Mouse (Mus musculus) stomach, embryonic 14.5 days (tissue): ENCODE measurements at regions not wholly inside any gene's neighbourhood (a gene's known extent, or its start where the extent isn't known, plus 50 kb on each side); places are given as distances from the start of the nearest gene placed in this dataset.

ENCODE experiments used
- ATAC-seq: fragments of 200-750 bp; cut with Nextera tagmentation; 2 replicates; pipeline ENCODE4 v1.8.0; 2017; ENCODE audit warnings: low read depth, moderate TSS enrichment; ENCODE audit not compliant: insufficient number of reproducible peaks, insufficient read depth, low FRiP score
- H3K27ac ChIP-seq: fragments of 300-500 bp; sonication (generic); 2 replicates; pipeline ENCODE4 v1.5.1; 2014; ENCODE audit warnings: mild to moderate bottlenecking, low read length, moderate library complexity, mixed read lengths
- H3K27me3 ChIP-seq: fragments of 300-500 bp; sonication (generic); 2 replicates; pipeline ENCODE4 v1.6.1; 2014; ENCODE audit warnings: low read length, control low read depth, mixed read lengths; ENCODE audit not compliant: control insufficient read depth, insufficient read depth
- H3K36me3 ChIP-seq: fragments of 300-500 bp; sonication (generic); 2 replicates; pipeline ENCODE4 v1.6.1; 2014; ENCODE audit warnings: mild to moderate bottlenecking, control low read depth, low read length, moderate library complexity, mixed read lengths; ENCODE audit not compliant: control insufficient read depth, insufficient read depth
- H3K4me1 ChIP-seq: fragments of 300-500 bp; sonication (generic); 2 replicates; pipeline ENCODE4 v1.6.1; 2014; ENCODE audit warnings: low read length, control low read depth, mixed read lengths; ENCODE audit not compliant: control insufficient read depth, insufficient read depth
- H3K4me2 ChIP-seq: fragments of 300-500 bp; sonication (generic); replicated peaks from 2 replicates; pipeline ENCODE4 v1.6.1; 2014; ENCODE audit warnings: low read depth, low read length, control low read depth
- H3K4me3 ChIP-seq: fragments of 300-500 bp; sonication (generic); 2 replicates; pipeline ENCODE4 v1.5.1; 2014; ENCODE audit warnings: low read depth, low read length, control low read depth
- H3K9ac ChIP-seq: fragments of 300-500 bp; sonication (generic); replicated peaks from 2 replicates; pipeline ENCODE4 v1.6.1; 2014; ENCODE audit warnings: low read depth, mild to moderate bottlenecking, control low read depth, low read length, moderate library complexity, mixed read lengths
- H3K9me3 ChIP-seq: fragments of 300-500 bp; sonication (generic); 2 replicates; pipeline ENCODE4 v1.6.1; 2016; ENCODE audit warnings: low read depth, low read length, control low read depth; ENCODE audit not compliant: control insufficient read depth
- WGBS: fragments of 180-500 bp; shearing (Covaris S2); extraction: QIAGEN DNeasy Blood & Tissue Kit; methylation state at CpG from one replicate; pipeline ENCODE4 v1.1.7; 2014; 5-methylcytosine and 5-hydroxymethylcytosine counted together

DNA sequence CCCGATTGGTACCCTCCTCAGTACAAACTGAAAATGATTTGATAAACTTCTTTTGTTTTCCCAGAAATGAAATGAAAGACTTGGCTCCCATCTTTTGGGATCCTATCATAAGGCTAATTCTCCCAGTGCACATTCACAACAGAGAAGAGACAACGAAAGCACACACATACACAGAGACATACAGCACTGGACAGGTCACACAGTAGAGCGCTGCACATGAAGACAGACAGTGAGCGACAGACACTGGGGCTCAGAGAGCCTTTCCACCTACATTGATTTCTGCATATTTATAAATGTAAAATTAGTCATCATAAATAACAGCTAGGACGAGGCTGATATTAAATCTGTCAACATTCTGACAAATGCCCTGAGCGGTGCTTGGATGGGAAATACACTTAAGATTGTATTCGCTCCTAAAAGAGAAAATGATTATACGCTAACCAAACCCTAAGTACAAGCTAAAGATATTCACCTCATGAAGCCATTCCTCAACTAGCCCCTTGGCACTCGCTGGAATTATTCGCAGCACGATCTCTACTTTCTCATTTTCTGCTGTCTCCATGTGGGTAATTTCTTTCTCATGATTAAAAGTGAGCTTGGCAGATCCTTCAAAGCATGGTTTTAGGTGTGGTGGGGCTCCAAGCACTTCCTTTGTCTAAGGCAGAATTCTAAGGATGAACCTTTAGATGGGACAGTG lies 647.4 kb downstream of the Nedd1 start:
- 71% methylated on average over 11 of the region's 11 CpGs for WGBS
- H3K4me3 ChIP-seq: no peak overlapping the region
- 0 out of 2 replicates have a peak, but pooled peaks cover 9% of the 10 kb centered on the region for H3K4me1 ChIP-seq
- no peak overlapping the region for H3K4me2 ChIP-seq
- no peaks in the 10 kb centered on the region for H3K9me3 ChIP-seq
- no peaks in the 10 kb centered on the region for H3K27me3 ChIP-seq
- no peak overlapping the region for H3K27ac ChIP-seq
- H3K9ac ChIP-seq: no peak overlapping the region
- H3K36me3 ChIP-seq: no peaks in the 10 kb centered on the region
- no peak for ATAC-seq

DNA sequence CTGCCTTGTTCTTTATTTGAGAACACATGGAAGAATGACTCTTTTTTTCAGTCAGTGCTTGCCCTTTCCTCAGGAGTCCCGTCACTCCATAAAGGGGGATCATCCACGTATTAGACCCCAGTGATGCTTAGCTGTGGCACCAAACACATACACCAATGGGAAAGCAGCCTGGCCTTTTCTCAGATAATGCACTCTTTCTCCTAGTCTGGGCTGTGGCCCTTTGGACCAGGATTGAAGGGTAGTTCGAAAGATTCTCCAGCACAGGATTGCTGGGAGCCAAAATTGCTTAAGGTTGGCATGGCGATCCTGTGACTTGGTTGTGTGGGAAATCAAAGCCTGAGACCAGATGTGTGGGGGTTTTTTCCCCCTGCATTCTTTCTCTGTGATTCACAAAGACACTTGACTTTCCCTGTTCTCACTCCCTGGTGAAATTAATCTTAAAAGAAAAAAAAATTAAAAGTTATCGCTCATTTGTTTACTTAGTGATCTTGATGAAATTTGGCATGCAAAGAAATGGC lies 648.3 kb downstream of the Nedd1 start:
- Histone ChIP-seq H3K27me3 (no peaks in the 10 kb centered on the region), H3K4me3 (no peak overlapping the region), H3K9ac (no peak overlapping the region), H3K9me3 (no peaks in the 10 kb centered on the region), H3K27ac (no peak overlapping the region), H3K36me3 (no peaks in the 10 kb centered on the region), H3K4me1 (0 out of 2 replicates have a peak, but pooled peaks cover 9% of the 10 kb centered on the region), H3K4me2 (no peak overlapping the region)
- 42% methylated on average over 5 of the region's 5 CpGs for WGBS
- ATAC-seq: no peak

DNA sequence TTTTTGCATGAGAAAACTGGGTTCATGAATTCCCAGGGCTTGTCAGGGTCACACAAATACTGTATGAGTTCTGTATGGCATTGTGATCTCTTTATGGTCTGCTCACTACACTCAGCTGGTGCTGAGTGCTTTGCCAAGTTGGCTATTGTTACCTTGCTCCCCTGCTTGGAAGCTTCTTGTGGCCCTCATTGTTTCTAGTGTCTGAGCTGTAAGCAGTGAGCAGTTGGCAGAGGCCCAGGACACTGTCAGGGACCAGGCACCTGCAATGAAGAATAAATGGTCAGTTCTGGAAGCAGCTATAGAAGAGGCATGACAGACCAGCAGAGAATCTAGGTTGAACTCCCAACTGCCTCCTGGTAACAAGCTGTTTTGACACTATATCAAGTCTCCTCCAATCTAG lies 677.4 kb downstream of the Nedd1 start:
- H3K27me3 ChIP-seq: no peaks in the 10 kb centered on the region
- no peak overlapping the region for H3K4me2 ChIP-seq
- no peak for ATAC-seq
- H3K9me3 ChIP-seq: no peaks in the 10 kb centered on the region
- H3K9ac ChIP-seq: no peak overlapping the region
- no peak overlapping the region for H3K27ac ChIP-seq
- no peak overlapping the region for H3K4me3 ChIP-seq
- H3K36me3 ChIP-seq: no peaks in the 10 kb centered on the region
- H3K4me1 ChIP-seq: no peaks in the 10 kb centered on the region

DNA sequence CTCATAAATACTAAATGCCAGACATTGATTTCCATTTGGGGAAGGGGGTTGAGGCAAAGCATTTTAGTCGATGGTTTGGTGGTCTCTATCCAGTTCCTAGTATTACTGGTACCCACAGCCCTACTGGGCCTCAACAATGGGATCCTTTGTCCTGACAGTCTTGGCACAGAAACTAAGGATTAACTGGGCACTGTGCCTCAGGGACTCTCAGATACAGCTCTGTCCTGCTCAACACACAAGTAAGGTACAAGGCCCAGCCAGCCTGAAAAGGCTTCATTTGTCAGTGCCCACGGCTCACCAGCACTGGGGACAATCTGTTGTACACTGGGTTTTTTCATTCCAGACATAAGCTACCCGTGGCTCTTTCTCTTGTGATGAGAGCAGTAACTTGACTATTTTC lies 686.0 kb downstream of the Nedd1 start:
- H3K27me3 ChIP-seq: no peaks in the 10 kb centered on the region
- no peak overlapping the region for H3K4me2 ChIP-seq
- ATAC-seq: no peak
- H3K9ac ChIP-seq: no peak overlapping the region
- H3K36me3 ChIP-seq: no peaks in the 10 kb centered on the region
- no peak overlapping the region for H3K27ac ChIP-seq
- no peak overlapping the region for H3K4me3 ChIP-seq
- WGBS: 71% methylated on average over 3 of the region's 3 CpGs
- H3K4me1 ChIP-seq: no peaks in the 10 kb centered on the region
- H3K9me3 ChIP-seq: no peaks in the 10 kb centered on the region

DNA sequence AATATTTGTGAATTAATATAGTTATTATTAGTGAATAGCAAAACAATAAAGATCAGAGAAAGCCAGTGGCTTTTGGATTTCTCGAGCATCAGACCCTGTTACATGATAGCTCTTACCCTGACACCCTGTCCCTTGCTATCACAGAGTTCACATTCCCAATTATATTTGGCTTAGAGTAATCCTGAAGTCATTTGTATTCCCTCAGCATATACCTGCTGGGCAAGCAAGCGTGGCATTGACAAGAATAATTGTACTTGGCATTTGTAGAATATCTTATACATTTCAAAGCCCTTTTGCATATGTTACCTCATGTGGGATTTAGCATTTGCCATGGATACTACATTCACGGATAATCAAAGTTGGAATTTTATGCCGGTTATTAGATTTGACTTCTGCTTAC lies 692.0 kb downstream of the Nedd1 start:
- Histone ChIP-seq H3K27me3 (no peaks in the 10 kb centered on the region), H3K4me3 (no peak overlapping the region), H3K4me1 (no peaks in the 10 kb centered on the region), H3K36me3 (no peaks in the 10 kb centered on the region), H3K27ac (no peak overlapping the region), H3K4me2 (no peak overlapping the region), H3K9me3 (no peaks in the 10 kb centered on the region), H3K9ac (no peak overlapping the region)
- whole genome bisulfite sequencing: 78% methylated on average over 4 of the region's 4 CpGs
- ATAC-seq: no peak

DNA sequence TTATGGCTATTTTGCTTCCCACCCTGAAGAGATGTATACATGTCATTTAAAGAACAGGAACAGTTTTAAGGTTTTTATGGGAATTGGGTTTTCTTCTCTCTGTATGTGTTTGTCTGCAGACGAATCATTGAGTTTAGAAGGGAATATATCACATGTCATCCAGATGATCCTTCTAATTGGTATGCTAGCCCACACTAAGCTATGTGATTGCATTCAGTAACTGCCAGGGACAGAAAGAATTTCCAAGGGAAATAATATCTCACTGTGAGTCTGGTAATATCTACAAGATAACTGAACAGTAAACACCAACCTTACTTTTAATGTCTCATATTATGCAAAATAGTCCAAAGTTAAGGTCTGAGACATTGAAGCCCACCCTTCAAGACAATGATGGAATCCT lies 698.0 kb downstream of the Nedd1 start:
- Histone ChIP-seq H3K4me1 (no peaks in the 10 kb centered on the region), H3K4me2 (no peak overlapping the region), H3K9me3 (no peaks in the 10 kb centered on the region), H3K27me3 (no peaks in the 10 kb centered on the region), H3K36me3 (no peaks in the 10 kb centered on the region), H3K9ac (no peak overlapping the region), H3K4me3 (no peak overlapping the region), H3K27ac (no peak overlapping the region)
- ATAC-seq: no peak
- WGBS: 69% methylated on average over 1 of the region's 1 CpGs

DNA sequence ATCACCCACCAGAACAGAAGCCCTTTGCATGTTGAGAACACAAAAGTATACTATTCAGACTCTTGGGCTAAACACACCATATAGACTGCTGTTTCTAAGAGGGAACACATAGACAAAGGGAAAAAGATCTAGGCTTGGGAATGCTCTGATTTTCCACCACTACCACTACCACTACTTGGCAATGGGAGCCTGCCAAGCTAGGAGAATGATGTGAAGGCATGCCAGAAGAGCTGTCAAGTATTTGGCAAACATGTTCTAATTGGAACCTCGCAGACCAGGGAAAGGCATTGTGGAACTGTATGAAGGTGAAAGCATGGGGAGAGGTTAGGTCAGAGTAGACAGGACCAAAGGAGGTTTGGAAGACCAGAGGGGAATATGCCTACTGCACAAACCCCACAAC lies 701.2 kb downstream of the Nedd1 start:
- no peak overlapping the region for H3K4me2 ChIP-seq
- no peak overlapping the region for H3K27ac ChIP-seq
- no peaks in the 10 kb centered on the region for H3K36me3 ChIP-seq
- H3K27me3 ChIP-seq: no peaks in the 10 kb centered on the region
- H3K9ac ChIP-seq: no peak overlapping the region
- H3K4me1 ChIP-seq: no peaks in the 10 kb centered on the region
- WGBS: 77% methylated on average over 1 of the region's 1 CpGs
- ATAC-seq: no peak
- no peak overlapping the region for H3K4me3 ChIP-seq
- no peaks in the 10 kb centered on the region for H3K9me3 ChIP-seq

DNA sequence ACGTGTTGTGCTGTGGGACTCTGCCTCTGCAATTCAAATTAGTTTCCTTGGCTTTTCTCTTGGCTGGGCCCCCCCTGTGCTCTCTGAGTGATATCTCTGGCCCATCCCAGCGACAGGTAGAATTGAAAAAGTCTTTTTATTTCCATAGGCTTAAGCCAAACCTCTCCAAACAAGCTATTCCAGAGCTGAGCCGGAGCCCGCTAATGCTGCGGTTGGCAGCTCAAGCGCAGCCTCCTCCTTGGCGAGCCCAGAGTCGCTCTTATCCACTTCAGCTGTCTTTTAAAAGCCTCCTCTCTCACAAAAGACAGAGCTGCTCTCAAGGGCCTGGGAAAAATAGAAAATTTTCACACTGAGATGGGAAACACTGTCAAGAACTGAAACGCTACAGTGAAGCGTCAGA lies 712.7 kb downstream of the Nedd1 start:
- 55% methylated on average over 10 of the region's 10 CpGs for WGBS
- Histone ChIP-seq H3K4me3 (no peak overlapping the region), H3K27me3 (no peaks in the 10 kb centered on the region), H3K4me1 (no peaks in the 10 kb centered on the region), H3K27ac (no peak overlapping the region), H3K36me3 (no peaks in the 10 kb centered on the region), H3K9ac (no peak overlapping the region), H3K4me2 (no peak overlapping the region), H3K9me3 (no peaks in the 10 kb centered on the region)
- ATAC-seq: no peak

DNA sequence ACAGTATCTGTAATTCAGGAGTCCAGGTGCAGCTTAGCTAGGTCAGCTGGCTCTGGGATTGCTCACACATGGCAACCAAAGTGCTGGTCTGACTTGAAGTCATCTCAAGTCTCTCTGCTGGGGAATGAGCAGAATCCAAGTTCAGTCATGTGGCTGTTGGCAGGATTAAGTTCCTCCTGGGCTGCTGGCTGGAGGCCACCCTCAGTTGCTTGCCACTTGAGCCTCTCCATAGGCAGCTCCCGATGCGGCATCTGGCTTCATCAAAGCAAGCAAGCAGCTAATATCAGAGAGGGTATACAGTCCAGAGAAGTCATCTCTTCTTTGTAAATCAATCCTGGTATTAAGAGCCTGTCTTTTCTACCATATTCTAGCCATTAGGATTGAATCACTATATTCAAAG lies 714.3 kb downstream of the Nedd1 start:
- Histone ChIP-seq H3K27ac (no peak overlapping the region), H3K4me1 (no peaks in the 10 kb centered on the region), H3K4me3 (no peak overlapping the region), H3K9ac (no peak overlapping the region), H3K36me3 (no peaks in the 10 kb centered on the region), H3K27me3 (no peaks in the 10 kb centered on the region), H3K4me2 (no peak overlapping the region), H3K9me3 (no peaks in the 10 kb centered on the region)
- 87% methylated on average over 2 of the region's 2 CpGs for whole genome bisulfite sequencing
- ATAC-seq: no peak
